Mouse (Mus musculus) embryo, embryonic 9.5 days (tissue): Measurements from ENCODE around the gene Cep135.
A peak's percentile ranks its signal among the peaks of the same experiment; 100 is the strongest.

Source experiments
- DNase-seq: peaks from one replicate; pipeline ENCODE4 v3.0.0-alpha.2; 2017; ENCODE audit errors: extremely low spot score

Cep135 gene

DNA sequence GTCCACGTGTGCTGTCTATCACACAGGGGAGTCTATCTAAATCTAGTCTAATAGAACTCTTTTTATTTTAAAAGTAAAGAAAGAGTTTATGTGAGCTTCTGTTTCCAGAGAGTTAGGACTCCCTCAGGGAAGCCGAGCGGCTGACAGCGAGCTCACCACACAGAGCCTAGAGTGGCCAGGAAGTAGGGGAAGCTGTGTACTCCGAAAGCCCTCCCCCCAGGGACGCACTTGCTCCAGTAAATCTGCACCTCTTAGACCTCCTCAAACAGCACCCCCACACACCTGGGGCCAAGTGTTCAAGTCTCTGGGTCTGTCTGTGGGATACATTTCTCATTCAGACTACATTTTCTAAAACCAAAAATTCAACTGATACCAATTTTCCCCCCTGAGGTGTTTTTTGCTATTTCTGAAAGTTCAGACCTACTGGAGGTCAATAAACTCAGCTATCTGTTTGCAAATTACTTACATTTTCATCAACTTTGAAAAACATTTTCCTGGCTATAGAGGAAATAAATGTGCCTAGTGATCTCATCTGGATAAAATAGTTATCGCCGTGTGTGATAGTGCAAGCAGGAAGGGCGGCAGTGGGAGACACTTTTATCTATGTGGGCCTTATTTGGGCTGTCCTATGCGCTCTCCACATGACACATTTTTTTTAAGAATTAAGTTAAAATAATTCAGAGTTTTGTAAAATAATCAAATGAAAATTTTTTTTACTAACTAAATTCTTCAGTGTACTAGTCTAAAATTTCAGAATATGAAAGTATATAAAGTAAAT lies 56.8 kb downstream of the Cep135 start:
- no peak for DNase-seq

- no peak for DNase-seq
Measured at GRCm38 (mm10) chr5:76649897-76650296, 61.4 kb downstream of the Cep135 start.

GRCm38 (mm10) chr5:76651151-76651725 lies 62.7 kb downstream of the Cep135 start:
- DNase-seq = no peak

GRCm38 (mm10) chr5:76656212-76656611 lies 67.7 kb downstream of the Cep135 start, which contains the start of gene C530008M17Rik:
TSS of gene C530008M17Rik (plus strand) at chr5:76656512.
- no peak for DNase-seq

- peak; percentile 86 for DNase-seq
Measured at GRCm38 (mm10) chr5:76657245-76658083, 69.0 kb downstream of the Cep135 start.

- peak; percentile 83 for DNase-seq
Measured at GRCm38 (mm10) chr5:76658084-76658934, 69.8 kb downstream of the Cep135 start.

GRCm38 (mm10) chr5:76659958-76660635 lies 71.6 kb downstream of the Cep135 start:
- DNase-seq = no peak

- no peak for DNase-seq
Measured at GRCm38 (mm10) chr5:76661310-76661709, 72.8 kb downstream of the Cep135 start.

DNA sequence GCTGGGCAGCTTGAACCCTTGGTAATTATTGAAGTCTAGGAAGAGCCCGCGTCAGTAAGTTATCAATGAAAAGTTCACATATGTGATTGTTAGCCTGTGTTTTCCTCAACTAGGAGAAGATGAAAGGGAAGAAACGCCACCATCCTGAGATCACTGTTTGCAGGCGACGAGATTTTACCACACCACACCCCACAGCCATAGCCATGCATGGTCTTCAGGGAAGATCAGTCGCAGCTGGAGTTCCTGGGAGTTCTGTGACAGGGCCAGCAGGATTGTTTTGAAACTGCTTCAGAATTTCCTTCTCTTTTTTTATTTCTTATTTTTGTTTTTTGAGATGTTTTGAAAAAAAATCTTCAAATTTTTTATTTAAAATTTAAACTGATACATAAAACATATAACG lies 76.4 kb downstream of the Cep135 start:
- DNase-seq = no peak

DNA sequence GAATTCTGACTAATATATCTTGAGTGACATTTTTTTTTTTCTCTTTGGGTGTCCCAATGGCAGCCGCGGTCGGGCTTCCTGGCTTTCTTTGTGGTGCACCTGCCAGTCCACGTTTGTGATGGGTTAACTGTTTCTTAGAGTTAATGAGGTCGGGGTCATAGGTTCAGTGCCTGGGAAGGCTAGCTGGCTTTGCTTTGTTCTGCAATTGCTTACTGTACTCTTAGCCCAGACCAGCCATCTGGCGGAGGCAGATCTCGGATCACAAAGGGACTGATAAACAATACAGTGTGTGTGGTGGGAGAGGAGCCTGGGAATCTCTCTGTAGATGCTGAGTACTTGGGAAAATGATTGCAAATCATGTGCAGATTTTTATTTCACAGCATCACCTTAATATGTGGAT lies 76.9 kb downstream of the Cep135 start:
- peak; percentile 47 for DNase-seq

- no peak for DNase-seq
Measured at GRCm38 (mm10) chr5:76666026-76666756, 77.7 kb downstream of the Cep135 start.

GRCm38 (mm10) chr5:76668118-76668517 lies 79.6 kb downstream of the Cep135 start:
- no peak for DNase-seq

GRCm38 (mm10) chr5:76668547-76668946 lies 80.0 kb downstream of the Cep135 start:
- no peak for DNase-seq

DNA sequence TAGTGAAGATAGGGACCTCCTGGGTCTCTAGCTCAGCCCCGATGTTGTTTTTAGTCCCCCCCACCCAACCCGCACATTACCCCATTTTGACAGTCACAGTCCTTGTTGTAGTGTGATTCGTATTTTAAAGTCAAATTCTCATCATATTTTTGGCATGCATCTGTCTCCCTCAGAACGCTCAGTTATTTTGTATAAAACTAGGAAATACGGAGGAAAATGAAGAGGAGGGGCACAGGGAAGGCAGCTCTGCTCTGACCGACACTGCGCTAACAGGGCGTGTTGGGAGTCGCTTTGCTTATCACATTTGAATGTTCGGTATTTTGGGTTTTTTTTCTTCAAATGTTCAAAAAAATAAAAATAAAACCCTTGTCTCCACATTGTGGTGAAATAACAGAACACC lies 81.7 kb downstream of the Cep135 start:
- no peak for DNase-seq

DNA sequence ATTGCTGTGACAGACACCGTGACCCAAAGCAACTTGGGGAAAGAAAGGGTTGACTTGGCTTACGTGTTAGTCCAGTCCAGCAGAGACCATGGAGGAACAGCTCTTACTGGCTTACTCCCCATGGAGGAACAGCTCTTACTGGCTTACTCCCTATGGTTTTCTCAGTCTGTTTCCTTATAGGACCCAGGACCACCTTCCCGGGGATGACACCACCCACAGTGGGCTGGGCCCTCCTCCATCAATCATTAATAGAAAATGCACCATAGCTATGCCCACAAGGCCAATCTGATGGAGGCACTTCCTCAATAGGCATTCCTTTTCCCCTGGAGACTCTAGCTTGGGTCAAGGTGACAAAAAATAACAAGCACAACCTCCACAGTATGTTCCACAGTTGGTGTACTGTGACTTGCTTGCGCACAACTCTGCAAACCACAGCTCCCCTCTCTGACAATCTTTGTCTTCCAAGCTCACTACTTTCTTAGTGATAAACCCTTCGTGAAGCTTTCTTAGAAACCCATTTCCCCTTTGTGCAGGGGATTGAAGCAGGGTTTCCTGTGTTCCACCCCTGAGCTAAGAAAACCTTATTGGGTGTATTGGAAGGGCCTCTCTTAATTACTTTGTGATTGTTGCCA lies 85.6 kb downstream of the Cep135 start:
- DNase-seq = no peak

GRCm38 (mm10) chr5:76675369-76675768 lies 86.9 kb downstream of the Cep135 start:
- no peak for DNase-seq

- DNase-seq = no peak
Measured at GRCm38 (mm10) chr5:76680959-76681358, 92.5 kb downstream of the Cep135 start.

DNA sequence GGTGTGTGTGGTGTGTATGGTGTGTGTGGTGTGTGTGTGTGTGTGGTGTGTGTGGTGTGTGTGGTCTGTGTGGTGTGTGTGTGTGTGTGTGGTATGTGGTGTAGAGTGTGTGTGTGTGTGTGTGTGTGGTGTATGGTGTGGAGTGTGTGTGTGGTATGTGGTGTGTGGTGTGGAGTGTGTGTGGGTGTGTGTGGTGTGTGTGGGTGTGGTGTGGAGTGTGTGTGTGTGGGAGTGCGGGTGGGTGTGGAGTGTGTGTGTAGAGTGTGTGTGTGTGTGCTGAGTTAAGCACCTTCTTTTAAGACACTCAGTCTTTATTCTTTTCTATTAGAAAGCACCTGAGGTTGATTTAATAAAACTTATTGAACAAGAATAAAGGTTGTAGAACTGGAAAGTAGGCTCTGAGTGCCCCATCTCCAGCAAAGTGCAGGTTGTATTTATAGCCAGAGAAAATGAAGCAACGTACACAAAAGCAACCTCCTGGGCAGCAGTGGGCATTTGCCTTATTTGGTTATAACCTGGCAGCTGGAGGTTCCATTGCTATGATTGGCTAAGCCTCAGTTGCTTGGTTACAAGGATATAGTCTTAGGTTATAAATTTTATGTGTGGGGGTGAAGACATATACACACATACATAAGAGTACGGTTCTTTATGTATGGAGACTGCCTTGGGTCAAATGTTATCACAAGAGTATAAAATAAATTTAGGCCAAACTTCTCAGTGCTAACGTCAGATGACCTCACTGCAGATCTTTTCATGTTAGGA lies 93.6 kb downstream of the Cep135 start:
- no peak for DNase-seq

DNA sequence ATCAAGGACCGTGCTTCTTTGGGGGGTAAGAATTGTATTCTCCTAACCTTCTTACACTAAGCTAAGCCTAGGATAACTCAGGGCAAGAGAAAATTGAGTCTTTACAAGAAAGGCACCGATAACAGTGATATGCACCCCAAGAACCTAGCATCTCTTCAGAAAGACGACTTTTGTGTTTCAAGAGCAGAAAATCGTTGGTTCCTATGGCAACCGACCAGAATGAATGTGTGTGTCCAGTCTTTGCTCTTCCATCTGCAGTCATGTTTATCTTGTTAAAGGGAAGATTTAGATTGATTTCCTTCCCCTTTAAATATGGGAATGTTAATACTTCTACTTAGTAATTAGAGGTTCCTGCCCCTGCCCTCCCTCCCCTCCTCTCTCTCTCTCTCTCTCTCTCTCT lies 95.0 kb downstream of the Cep135 start:
- DNase-seq = no peak
